Mouse (Mus musculus): ENCODE data around the gene Slc38a10. TPM values are rescaled to one million over a fixed set of nuclear protein-coding genes. Genes with fewer than 3 reads are reported as not detected.

Gene Slc38a10
- polyA plus RNA-seq, 1 experiment from 2014 or later: 42.3 TPM

DNA sequence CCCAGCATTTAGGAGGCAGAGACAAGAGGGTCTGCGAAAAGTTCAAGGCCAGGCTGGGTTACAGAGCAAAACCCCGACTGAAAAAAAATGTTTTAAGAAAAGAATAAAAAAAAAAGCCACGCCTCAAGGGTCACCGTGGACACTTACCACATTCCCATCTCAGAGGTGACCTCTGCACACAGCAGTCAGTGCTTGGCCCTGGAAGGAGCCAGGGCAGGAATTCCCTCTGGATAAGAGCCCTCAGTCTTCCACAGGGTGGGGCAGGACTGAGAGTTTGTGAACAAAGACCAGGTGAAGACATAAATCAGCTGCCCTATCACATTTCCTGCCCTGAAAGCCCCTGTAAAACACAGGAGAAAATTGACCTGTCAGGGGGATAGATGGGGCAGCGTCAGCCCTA is 12.9 kb upstream of the Slc38a10 start:
- Histone ChIP-seq H3K4me2 (replicated peaks; ENCODE audit: low read depth) (no peak overlapping the region), H3K36me3 (ENCODE audit: control insufficient read depth, insufficient read depth, low read length) (no peaks in the 10 kb centered on the region), H3K9me3 (ENCODE audit: control insufficient read depth, low read length) (no peaks in the 10 kb centered on the region), H3K27me3 (ENCODE audit: control insufficient read depth, insufficient read depth, low read length) (no peaks in the 10 kb centered on the region), H3K9ac (ENCODE audit: low read length) (peak overlapping the region; percentile 27), H3K27ac (replicated peaks) (peak overlapping the region; percentile 30; the same call in 1 of the 2 replicates), H3K4me1 (replicated peaks; ENCODE audit: control insufficient read depth, insufficient read depth) (peaks cover 3% of the 10 kb centered on the region; the same call in 1 of the 2 replicates), H3K4me3 (ENCODE audit: low read depth, low read length) (no peak overlapping the region)
- DNase-seq (ENCODE audit: low spot score) (no peak), ATAC-seq (ENCODE audit: low FRiP score, low TSS enrichment) (0 out of 2 replicates have a peak, but pooled peaks have one; percentile 21)
- TF ChIP-seq EP300 (optimal IDR thresholded peaks at IDR 0.05) (no peak), CTCF (IDR thresholded peaks at IDR 0.05; ENCODE audit: low read depth) (no peak)
- 44% methylated on average over 5 of the region's 5 CpGs for WGBS

DNA sequence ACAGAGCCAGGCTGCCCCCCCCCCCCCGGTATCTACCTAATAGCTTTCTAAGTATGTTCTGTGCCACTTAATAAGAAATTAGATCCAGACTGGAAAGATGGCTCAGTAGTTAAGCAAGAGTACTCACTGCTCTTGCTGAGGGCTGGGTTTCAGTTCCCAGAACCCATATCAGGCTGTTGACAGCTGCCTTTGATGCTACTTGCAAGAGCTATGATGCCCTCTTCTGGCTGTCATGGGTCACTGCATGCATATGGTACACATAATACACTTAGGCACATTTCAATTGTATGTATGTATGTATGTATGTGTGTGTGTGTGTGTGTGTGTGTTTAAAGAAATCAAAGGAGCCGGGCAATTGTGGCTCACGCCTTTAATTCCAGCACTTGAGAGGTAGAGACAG is 12.1 kb upstream of the Slc38a10 start:
- H3K4me3 ChIP-seq (ENCODE audit: low read depth, low read length): no peak overlapping the region
- TF ChIP-seq EP300 (optimal IDR thresholded peaks at IDR 0.05): no peak
- TF ChIP-seq CTCF (IDR thresholded peaks at IDR 0.05; ENCODE audit: low read depth): peak; percentile 58
- ATAC-seq (ENCODE audit: low FRiP score, low TSS enrichment) (no peak), DNase-seq (ENCODE audit: low spot score) (no peak)
- no peaks in the 10 kb centered on the region for H3K9me3 ChIP-seq (ENCODE audit: control insufficient read depth, low read length)
- WGBS: 94% methylated on average over 3 of the region's 3 CpGs
- peaks cover 3% of the 10 kb centered on the region; the same call in 1 of the 2 replicates for H3K4me1 ChIP-seq (replicated peaks; ENCODE audit: control insufficient read depth, insufficient read depth)
- no peak overlapping the region for H3K4me2 ChIP-seq (replicated peaks; ENCODE audit: low read depth)
- no peak overlapping the region for H3K9ac ChIP-seq (ENCODE audit: low read length)
- H3K36me3 ChIP-seq (ENCODE audit: control insufficient read depth, insufficient read depth, low read length): no peaks in the 10 kb centered on the region
- H3K27ac ChIP-seq (replicated peaks): no peak overlapping the region
- H3K27me3 ChIP-seq (ENCODE audit: control insufficient read depth, insufficient read depth, low read length): no peaks in the 10 kb centered on the region

DNA sequence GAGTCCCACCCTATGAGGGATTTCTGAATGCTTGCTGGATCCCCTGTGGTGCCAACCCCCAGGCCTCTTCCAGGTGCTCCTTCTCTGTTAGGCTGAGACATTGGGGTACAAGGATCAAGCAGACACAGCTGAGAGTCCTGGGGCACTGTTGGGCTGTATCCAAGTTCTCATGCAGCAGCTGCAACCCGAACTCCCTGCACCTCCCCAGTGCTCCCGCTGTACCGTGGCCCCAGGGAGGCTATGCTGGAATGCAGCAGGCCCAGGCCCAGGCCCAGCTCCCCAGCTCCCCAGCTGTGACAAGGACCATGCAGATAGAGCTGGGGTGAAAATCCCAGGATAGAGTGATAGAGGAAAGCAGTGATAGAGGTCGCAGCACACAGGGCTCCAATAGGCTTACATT is 10.1 kb upstream of the Slc38a10 start:
- Histone ChIP-seq H3K4me1 (replicated peaks; ENCODE audit: control insufficient read depth, insufficient read depth) (peaks cover 3% of the 10 kb centered on the region; the same call in 1 of the 2 replicates), H3K27ac (replicated peaks) (no peak overlapping the region), H3K9ac (ENCODE audit: low read length) (no peak overlapping the region), H3K36me3 (ENCODE audit: control insufficient read depth, insufficient read depth, low read length) (no peaks in the 10 kb centered on the region), H3K4me2 (replicated peaks; ENCODE audit: low read depth) (no peak overlapping the region), H3K9me3 (ENCODE audit: control insufficient read depth, low read length) (no peaks in the 10 kb centered on the region), H3K4me3 (ENCODE audit: low read depth, low read length) (no peak overlapping the region), H3K27me3 (ENCODE audit: control insufficient read depth, insufficient read depth, low read length) (no peaks in the 10 kb centered on the region)
- ATAC-seq (ENCODE audit: low FRiP score, low TSS enrichment) (no peak), DNase-seq (ENCODE audit: low spot score) (no peak)
- WGBS: 49% methylated on average over 4 of the region's 4 CpGs
- TF ChIP-seq EP300 (optimal IDR thresholded peaks at IDR 0.05) (no peak), CTCF (IDR thresholded peaks at IDR 0.05; ENCODE audit: low read depth) (no peak)

DNA sequence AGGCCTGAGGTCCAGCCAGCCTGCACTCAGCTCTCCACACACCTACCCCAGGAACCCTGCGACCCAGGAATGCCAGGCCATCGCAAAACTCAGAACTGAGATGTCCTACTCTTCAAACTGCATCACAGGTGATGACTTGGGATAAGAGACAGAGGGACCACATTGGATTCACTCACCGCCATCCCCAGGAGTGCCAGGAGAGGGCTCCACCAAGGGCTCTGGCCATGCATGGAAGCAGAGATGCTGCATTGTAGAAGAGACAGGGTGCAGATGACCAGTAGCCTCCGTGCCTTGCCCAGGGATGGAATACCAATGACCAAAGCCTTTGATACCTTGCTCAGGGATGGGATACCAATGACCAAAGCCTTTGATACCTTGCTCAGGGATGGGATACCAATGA is 9.3 kb upstream of the Slc38a10 start:
- peaks cover 3% of the 10 kb centered on the region; the same call in 1 of the 2 replicates for H3K4me1 ChIP-seq (replicated peaks; ENCODE audit: control insufficient read depth, insufficient read depth)
- no peaks in the 10 kb centered on the region for H3K9me3 ChIP-seq (ENCODE audit: control insufficient read depth, low read length)
- no peaks in the 10 kb centered on the region for H3K36me3 ChIP-seq (ENCODE audit: control insufficient read depth, insufficient read depth, low read length)
- H3K27me3 ChIP-seq (ENCODE audit: control insufficient read depth, insufficient read depth, low read length): no peaks in the 10 kb centered on the region
- 79% methylated on average over 4 of the region's 4 CpGs for WGBS
- H3K4me3 ChIP-seq (ENCODE audit: low read depth, low read length): no peak overlapping the region
- DNase-seq (ENCODE audit: low spot score) (peak; percentile 61), ATAC-seq (ENCODE audit: low FRiP score, low TSS enrichment) (no peak)
- TF ChIP-seq CTCF (IDR thresholded peaks at IDR 0.05; ENCODE audit: low read depth) (peak; percentile 81), EP300 (optimal IDR thresholded peaks at IDR 0.05) (no peak)
- H3K4me2 ChIP-seq (replicated peaks; ENCODE audit: low read depth): no peak overlapping the region
- H3K9ac ChIP-seq (ENCODE audit: low read length): no peak overlapping the region
- H3K27ac ChIP-seq (replicated peaks): no peak overlapping the region

DNA sequence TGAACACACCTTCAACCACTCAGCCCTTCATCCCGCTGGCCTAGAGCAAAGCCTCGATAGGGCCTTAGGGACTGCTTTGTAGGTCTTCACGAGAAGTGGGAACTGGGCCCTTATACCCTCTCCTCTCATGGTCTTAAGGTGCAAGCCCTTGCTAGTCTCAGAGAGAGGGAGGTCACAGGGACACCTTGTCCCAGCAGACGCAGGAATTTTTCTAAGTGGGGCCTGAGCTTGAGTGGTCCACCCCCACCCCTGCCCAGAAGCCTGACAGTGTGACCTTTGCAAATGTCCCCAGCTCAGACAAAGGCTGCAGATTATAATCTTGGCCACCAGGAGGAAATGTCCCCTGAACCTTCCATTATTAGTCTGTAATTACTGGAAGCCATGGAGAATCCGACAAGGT is 8.5 kb upstream of the Slc38a10 start:
- no peak for ATAC-seq (ENCODE audit: low FRiP score, low TSS enrichment)
- WGBS: 56% methylated on average over 5 of the region's 5 CpGs
- no peak overlapping the region for H3K9ac ChIP-seq (ENCODE audit: low read length)

DNA sequence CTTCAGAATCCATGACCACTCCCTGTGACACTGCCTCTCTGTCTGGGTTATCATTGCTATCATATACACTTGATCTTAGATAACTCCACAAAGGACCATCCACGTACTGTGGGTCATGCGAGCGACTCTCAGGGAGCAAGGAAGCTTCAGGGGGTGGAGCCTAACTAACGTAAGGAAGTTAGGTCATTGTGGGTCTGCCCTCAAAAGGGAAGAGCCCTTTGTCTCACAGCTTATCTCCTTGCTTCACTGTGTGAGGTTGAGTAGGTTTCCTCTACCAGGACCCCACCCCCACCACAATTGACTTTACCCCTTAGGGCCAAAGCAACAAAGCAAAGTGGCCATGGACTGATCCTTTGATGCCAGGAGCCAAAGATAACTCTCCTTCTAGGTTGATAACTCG is 7.7 kb upstream of the Slc38a10 start:
- WGBS: 59% methylated on average over 5 of the region's 5 CpGs
- no peak for ATAC-seq (ENCODE audit: low FRiP score, low TSS enrichment)
- TF ChIP-seq CTCF (IDR thresholded peaks at IDR 0.05; ENCODE audit: low read depth): no peak
- TF ChIP-seq EP300 (optimal IDR thresholded peaks at IDR 0.05): no peak
- no peak for DNase-seq (ENCODE audit: low spot score)
- H3K27ac ChIP-seq (replicated peaks): no peak overlapping the region
- no peaks in the 10 kb centered on the region for H3K4me1 ChIP-seq (replicated peaks; ENCODE audit: control insufficient read depth, insufficient read depth)
- H3K9me3 ChIP-seq (ENCODE audit: control insufficient read depth, low read length): no peaks in the 10 kb centered on the region
- H3K27me3 ChIP-seq (ENCODE audit: control insufficient read depth, insufficient read depth, low read length): no peaks in the 10 kb centered on the region
- no peaks in the 10 kb centered on the region for H3K36me3 ChIP-seq (ENCODE audit: control insufficient read depth, insufficient read depth, low read length)
- no peak overlapping the region for H3K9ac ChIP-seq (ENCODE audit: low read length)
- H3K4me2 ChIP-seq (replicated peaks; ENCODE audit: low read depth): no peak overlapping the region
- H3K4me3 ChIP-seq (ENCODE audit: low read depth, low read length): no peak overlapping the region

More for the DNA sequence above, 8.5 kb upstream of the Slc38a10 start:
- no peak overlapping the region for H3K27ac ChIP-seq (replicated peaks)
- no peaks in the 10 kb centered on the region for H3K36me3 ChIP-seq (ENCODE audit: control insufficient read depth, insufficient read depth, low read length)
- peaks cover 3% of the 10 kb centered on the region; the same call in 1 of the 2 replicates for H3K4me1 ChIP-seq (replicated peaks; ENCODE audit: control insufficient read depth, insufficient read depth)
- DNase-seq (ENCODE audit: low spot score): no peak
- no peaks in the 10 kb centered on the region for H3K9me3 ChIP-seq (ENCODE audit: control insufficient read depth, low read length)
- H3K4me3 ChIP-seq (ENCODE audit: low read depth, low read length): no peak overlapping the region
- H3K4me2 ChIP-seq (replicated peaks; ENCODE audit: low read depth): no peak overlapping the region
- no peaks in the 10 kb centered on the region for H3K27me3 ChIP-seq (ENCODE audit: control insufficient read depth, insufficient read depth, low read length)
- TF ChIP-seq EP300 (optimal IDR thresholded peaks at IDR 0.05) (no peak), CTCF (IDR thresholded peaks at IDR 0.05; ENCODE audit: low read depth) (peak; percentile 28; the same call in 1 of the 2 replicates)

Measured in stomach, postnatal 0 days (tissue).